Mouse (Mus musculus): ENCODE measurements around the gene Fyb2. TPM values are rescaled to one million over a fixed set of nuclear protein-coding genes. Genes with fewer than 3 reads are reported as not detected.

The Fyb2 gene
- polyA plus RNA-seq, 1 experiment from 2014 or later: 0.40 TPM

- H3K4me2 ChIP-seq (replicated peaks; ENCODE audit: low read depth, low read length): no peak overlapping the region
- 64% methylated on average over 8 of the region's 8 CpGs for WGBS
- no peaks in the 10 kb centered on the region for H3K4me1 ChIP-seq (ENCODE audit: insufficient read depth, low read length)
- no peak overlapping the region for H3K4me3 ChIP-seq (ENCODE audit: low read length)
- no peak overlapping the region for H3K9ac ChIP-seq (replicated peaks; ENCODE audit: low read length)
- H3K27me3 ChIP-seq (ENCODE audit: insufficient read depth, low read length): no peaks in the 10 kb centered on the region
- no peaks in the 10 kb centered on the region for H3K9me3 ChIP-seq (ENCODE audit: low read length)
- H3K27ac ChIP-seq (ENCODE audit: low read length): no peak overlapping the region
- H3K36me3 ChIP-seq (ENCODE audit: insufficient read depth, low read length): peaks cover 3% of the 10 kb centered on the region; the same call in 1 of the 2 replicates
- no peak for ATAC-seq (ENCODE audit: low FRiP score, low TSS enrichment)
Measured at GRCm38 (mm10) chr4:105031104-105031503, 117.8 kb downstream of the Fyb2 start.

- no peak overlapping the region for H3K27ac ChIP-seq (ENCODE audit: low read length)
- WGBS: 36% methylated on average over 7 of the region's 7 CpGs
- no peak overlapping the region for H3K9ac ChIP-seq (replicated peaks; ENCODE audit: low read length)
- H3K4me2 ChIP-seq (replicated peaks; ENCODE audit: low read depth, low read length): no peak overlapping the region
- H3K27me3 ChIP-seq (ENCODE audit: insufficient read depth, low read length): no peaks in the 10 kb centered on the region
- no peak overlapping the region for H3K4me3 ChIP-seq (ENCODE audit: low read length)
- ATAC-seq (ENCODE audit: low FRiP score, low TSS enrichment): no peak
- peaks cover 3% of the 10 kb centered on the region; the same call in 1 of the 2 replicates for H3K36me3 ChIP-seq (ENCODE audit: insufficient read depth, low read length)
- no peaks in the 10 kb centered on the region for H3K4me1 ChIP-seq (ENCODE audit: insufficient read depth, low read length)
- H3K9me3 ChIP-seq (ENCODE audit: low read length): no peaks in the 10 kb centered on the region
Measured at GRCm38 (mm10) chr4:105033153-105033552, 119.9 kb downstream of the Fyb2 start.

GRCm38 (mm10) chr4:105034259-105034658, 121.0 kb downstream of the Fyb2 start:
- no peak for ATAC-seq (ENCODE audit: low FRiP score, low TSS enrichment)
- H3K27me3 ChIP-seq (ENCODE audit: insufficient read depth, low read length): no peaks in the 10 kb centered on the region
- H3K27ac ChIP-seq (ENCODE audit: low read length): no peak overlapping the region
- no peaks in the 10 kb centered on the region for H3K4me1 ChIP-seq (ENCODE audit: insufficient read depth, low read length)
- H3K9me3 ChIP-seq (ENCODE audit: low read length): no peaks in the 10 kb centered on the region
- no peak overlapping the region for H3K9ac ChIP-seq (replicated peaks; ENCODE audit: low read length)
- peaks cover 3% of the 10 kb centered on the region; the same call in 1 of the 2 replicates for H3K36me3 ChIP-seq (ENCODE audit: insufficient read depth, low read length)
- no peak overlapping the region for H3K4me3 ChIP-seq (ENCODE audit: low read length)
- H3K4me2 ChIP-seq (replicated peaks; ENCODE audit: low read depth, low read length): no peak overlapping the region

GRCm38 (mm10) chr4:105050041-105050440, 136.8 kb downstream of the Fyb2 start:
- Histone ChIP-seq H3K9me3 (ENCODE audit: low read length) (no peaks in the 10 kb centered on the region), H3K27ac (ENCODE audit: low read length) (no peak overlapping the region), H3K9ac (replicated peaks; ENCODE audit: low read length) (no peak overlapping the region), H3K4me1 (ENCODE audit: insufficient read depth, low read length) (no peaks in the 10 kb centered on the region), H3K4me3 (ENCODE audit: low read length) (no peak overlapping the region), H3K27me3 (ENCODE audit: insufficient read depth, low read length) (no peaks in the 10 kb centered on the region), H3K36me3 (ENCODE audit: insufficient read depth, low read length) (0 out of 2 replicates have a peak, but pooled peaks cover 2% of the 10 kb centered on the region), H3K4me2 (replicated peaks; ENCODE audit: low read depth, low read length) (no peak overlapping the region)
- 84% methylated on average over 1 of the region's 1 CpGs for WGBS
- no peak for ATAC-seq (ENCODE audit: low FRiP score, low TSS enrichment)

- Histone ChIP-seq H3K9me3 (ENCODE audit: low read length) (no peaks in the 10 kb centered on the region), H3K4me1 (ENCODE audit: insufficient read depth, low read length) (no peaks in the 10 kb centered on the region), H3K27ac (ENCODE audit: low read length) (no peak overlapping the region), H3K9ac (replicated peaks; ENCODE audit: low read length) (no peak overlapping the region), H3K4me2 (replicated peaks; ENCODE audit: low read depth, low read length) (no peak overlapping the region), H3K4me3 (ENCODE audit: low read length) (no peak overlapping the region), H3K36me3 (ENCODE audit: insufficient read depth, low read length) (0 out of 2 replicates have a peak, but pooled peaks cover 2% of the 10 kb centered on the region), H3K27me3 (ENCODE audit: insufficient read depth, low read length) (no peaks in the 10 kb centered on the region)
- no peak for ATAC-seq (ENCODE audit: low FRiP score, low TSS enrichment)
- WGBS: 95% methylated on average over 5 of the region's 5 CpGs
Measured at GRCm38 (mm10) chr4:105051291-105051690, 138.0 kb downstream of the Fyb2 start.

Other genes with a start within 250 kb of the Fyb2 start
- gene C8b, start 147.1 kb upstream of the Fyb2 start, polyA plus RNA-seq (2015; fragmentation: Nextera tagmentation; extraction: Ambion mirVana): 0.20 and 0.36 TPM in 2 replicates
- gene Gm17662, start 56.1 kb upstream of the Fyb2 start, polyA plus RNA-seq (2015; fragmentation: Nextera tagmentation; extraction: Ambion mirVana): not detected in 2 replicates
- 0.31 and 0.32 TPM in 2 replicates for gene C8a, start 37.1 kb upstream of the Fyb2 start, polyA plus RNA-seq (2015; fragmentation: Nextera tagmentation; extraction: Ambion mirVana)
- 8.8 and 9.1 TPM in 2 replicates for gene Prkaa2, start 196.4 kb downstream of the Fyb2 start, polyA plus RNA-seq (2015; fragmentation: Nextera tagmentation; extraction: Ambion mirVana)
- gene Plpp3, start 243.9 kb downstream of the Fyb2 start, polyA plus RNA-seq (2015; fragmentation: Nextera tagmentation; extraction: Ambion mirVana): 69.2 and 76.3 TPM in 2 replicates